Mouse (Mus musculus) limb, embryonic 11.5 days (tissue): ENCODE measurements around the gene Efcab6. TPM values are rescaled to one million over a fixed set of nuclear protein-coding genes. Genes with fewer than 3 reads are reported as not detected.

Experiments
- ATAC-seq: fragments of 200-750 bp; cut with Nextera tagmentation; 2 replicates; pipeline ENCODE4 v1.8.0; 2017; ENCODE audit warnings: low read depth; ENCODE audit not compliant: insufficient number of reproducible peaks, low FRiP score, low TSS enrichment
- DNase-seq: peaks from one replicate; pipeline ENCODE4 v3.0.0-alpha.2; 2015; ENCODE audit warnings: low spot score
- H3K27ac ChIP-seq: fragments of 300-500 bp; sonication (generic); replicated peaks from 2 replicates; pipeline ENCODE4 v1.5.1; 2014; ENCODE audit warnings: low read depth, mild to moderate bottlenecking, low read length
- H3K27me3 ChIP-seq: fragments of 300-500 bp; sonication (generic); 2 replicates; pipeline ENCODE4 v1.6.1; 2014; ENCODE audit warnings: mild to moderate bottlenecking, low read length, mixed read lengths; ENCODE audit not compliant: control insufficient read depth, insufficient read depth
- H3K36me3 ChIP-seq: fragments of 300-500 bp; sonication (generic); 2 replicates; pipeline ENCODE4 v1.6.1; 2014; ENCODE audit warnings: mild to moderate bottlenecking, low read length, moderate library complexity, mixed read lengths; ENCODE audit not compliant: control insufficient read depth, insufficient read depth
- H3K4me1 ChIP-seq: fragments of 300-500 bp; sonication (generic); 2 replicates; pipeline ENCODE4 v1.6.1; 2014; ENCODE audit warnings: low read length, mixed read lengths; ENCODE audit not compliant: control insufficient read depth, insufficient read depth
- H3K4me2 ChIP-seq: fragments of 300-500 bp; sonication (generic); 2 replicates; pipeline ENCODE4 v1.6.1; 2014; ENCODE audit warnings: low read depth, mild to moderate bottlenecking, moderate library complexity; ENCODE audit not compliant: severe bottlenecking
- H3K4me3 ChIP-seq: fragments of 300-500 bp; sonication (generic); 2 replicates; pipeline ENCODE4 v1.5.1; 2014; ENCODE audit warnings: low read depth, low read length
- H3K9ac ChIP-seq: fragments of 300-500 bp; sonication (generic); 2 replicates; pipeline ENCODE4 v1.6.1; 2014; ENCODE audit warnings: mild to moderate bottlenecking, low read length
- H3K9me3 ChIP-seq: fragments of 300-500 bp; sonication (generic); 2 replicates; pipeline ENCODE4 v1.6.1; 2016; ENCODE audit warnings: low read length; ENCODE audit not compliant: control insufficient read depth
- WGBS: fragments of 180-500 bp; shearing (Covaris S2); extraction: QIAGEN DNeasy Blood & Tissue Kit; methylation state at CpG from one replicate; pipeline ENCODE4 v1.1.7; 2014; 5-methylcytosine and 5-hydroxymethylcytosine counted together
- polyA plus RNA-seq: library from polyadenylated mRNA; unstranded; fragments of >200 nt; fragmentation: Nextera tagmentation; extraction: Ambion mirVana; gene quantifications from 2 replicates; pipeline ENCODE4 v1.2.1, GENCODE M21; 2014

Gene Efcab6
- polyA plus RNA-seq, 1 experiment from 2014 or later: not detected

DNA sequence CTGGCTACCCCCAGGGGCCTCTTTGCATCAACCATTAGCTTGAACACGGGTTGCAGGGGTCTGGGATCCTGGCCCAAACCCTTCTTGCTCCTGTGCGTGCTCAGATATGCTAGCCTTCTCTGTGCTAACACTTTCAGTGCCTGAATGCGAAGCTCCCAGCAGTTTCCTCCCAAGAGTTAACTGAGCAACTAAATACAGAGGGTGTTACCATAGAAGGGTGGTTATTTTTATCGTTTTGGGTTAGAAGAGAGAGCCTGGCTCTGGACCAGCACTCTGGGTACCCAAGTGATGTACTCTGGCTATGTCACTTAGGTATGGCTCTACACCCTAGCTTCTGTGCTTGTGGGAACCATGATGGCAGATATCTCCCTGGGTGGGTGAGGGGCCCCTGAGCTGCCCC lies 217.7 kb downstream of the Efcab6 start:
- Histone ChIP-seq H3K4me3 (no peak overlapping the region), H3K27ac (no peak overlapping the region), H3K4me2 (no peak overlapping the region), H3K36me3 (no peaks in the 10 kb centered on the region), H3K4me1 (no peaks in the 10 kb centered on the region), H3K9ac (no peak overlapping the region), H3K27me3 (no peaks in the 10 kb centered on the region), H3K9me3 (no peaks in the 10 kb centered on the region)
- WGBS: 80% methylated on average over 4 of the region's 4 CpGs
- no peak for ATAC-seq
- DNase-seq: no peak

DNA sequence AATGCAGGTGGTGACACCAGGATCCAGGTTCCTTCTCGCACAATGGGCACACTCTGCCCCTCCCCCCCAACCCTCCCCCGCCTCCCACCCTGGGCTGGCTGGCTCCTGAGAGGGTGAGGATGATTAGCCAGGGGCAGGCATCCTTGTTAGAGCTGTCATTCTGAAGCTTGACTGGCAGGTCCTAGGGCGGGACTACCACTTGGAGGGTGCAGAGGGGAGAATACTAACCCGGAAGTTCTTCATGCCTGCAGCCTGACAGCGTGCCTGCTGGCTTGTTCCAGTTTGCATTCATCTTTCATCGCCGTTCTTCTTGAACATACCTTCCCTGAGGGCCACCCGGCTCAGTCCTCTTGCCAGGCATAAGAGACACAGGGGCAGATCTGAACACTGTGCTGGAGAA lies 218.6 kb downstream of the Efcab6 start:
- Histone ChIP-seq H3K27ac (no peak overlapping the region), H3K9ac (no peak overlapping the region), H3K4me3 (no peak overlapping the region), H3K4me1 (no peaks in the 10 kb centered on the region), H3K36me3 (no peaks in the 10 kb centered on the region), H3K9me3 (no peaks in the 10 kb centered on the region), H3K4me2 (no peak overlapping the region), H3K27me3 (no peaks in the 10 kb centered on the region)
- ATAC-seq: no peak
- no peak for DNase-seq
- 42% methylated on average over 8 of the region's 8 CpGs for WGBS

DNA sequence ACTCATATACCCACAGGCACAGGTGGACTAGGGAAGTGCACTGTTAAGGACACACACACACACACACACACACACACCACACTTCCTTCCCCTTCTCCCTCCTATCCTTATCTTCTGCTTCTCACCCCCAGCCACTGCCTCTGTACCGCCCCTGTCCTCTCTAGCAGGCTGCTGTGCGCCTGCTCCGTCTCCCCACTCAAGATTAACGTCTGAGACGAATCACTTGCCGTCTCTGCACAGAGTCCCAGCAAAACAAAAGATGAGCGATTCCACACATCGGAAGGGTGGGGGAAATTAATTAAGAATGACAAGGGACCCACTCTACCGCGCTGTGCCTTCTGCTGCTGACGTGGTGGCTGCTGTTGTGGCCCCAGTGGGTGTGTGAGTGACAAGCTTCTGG lies 219.4 kb downstream of the Efcab6 start:
- H3K4me1 ChIP-seq: no peaks in the 10 kb centered on the region
- DNase-seq (no peak), ATAC-seq (no peak)
- H3K27me3 ChIP-seq: no peaks in the 10 kb centered on the region
- H3K4me3 ChIP-seq: no peak overlapping the region
- no peak overlapping the region for H3K27ac ChIP-seq
- no peak overlapping the region for H3K4me2 ChIP-seq
- H3K36me3 ChIP-seq: no peaks in the 10 kb centered on the region
- no peaks in the 10 kb centered on the region for H3K9me3 ChIP-seq
- 80% methylated on average over 11 of the region's 11 CpGs for WGBS
- H3K9ac ChIP-seq: no peak overlapping the region

DNA sequence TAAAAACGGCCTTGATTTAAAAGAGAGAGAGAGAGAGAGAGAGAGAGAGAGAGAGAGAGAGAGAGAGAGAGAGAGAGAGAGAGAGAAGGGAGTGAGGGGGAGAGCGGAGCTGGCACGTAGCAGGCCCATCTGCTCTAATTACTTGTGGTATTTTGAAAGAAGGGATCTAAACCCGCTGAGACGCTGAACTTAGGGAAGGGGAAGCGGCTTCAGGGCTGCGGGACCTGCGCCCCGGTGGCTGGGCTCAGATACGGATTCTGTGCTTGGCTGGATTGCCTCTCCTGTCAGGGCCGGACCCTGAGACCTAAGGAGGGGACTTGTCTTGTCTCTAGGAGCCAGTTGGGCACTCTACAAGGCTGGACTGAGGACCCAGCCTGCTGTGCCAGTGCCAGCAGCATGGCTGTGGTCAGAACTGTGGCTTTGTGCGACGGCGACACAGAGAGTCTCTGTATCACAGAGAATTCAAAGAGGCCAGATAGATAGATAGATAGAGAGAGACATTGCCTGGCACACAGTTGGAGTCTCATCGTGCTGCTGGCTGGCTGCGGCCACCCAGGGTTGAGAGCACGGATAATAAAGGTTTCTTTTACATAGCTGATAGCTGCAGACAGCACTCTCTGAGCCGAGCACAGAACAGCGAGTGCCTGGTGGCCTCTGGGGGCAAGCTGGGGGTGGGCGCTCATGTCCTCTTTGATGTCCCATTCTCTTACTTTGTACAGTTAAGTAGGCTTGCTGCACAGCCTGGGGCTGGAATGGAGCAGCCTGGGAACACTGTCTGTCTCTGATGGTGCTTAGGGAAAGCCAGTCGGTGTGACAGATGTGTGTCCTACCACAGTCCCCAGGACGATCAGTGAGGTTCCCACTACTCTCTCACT lies 222.0 kb downstream of the Efcab6 start:
- Histone ChIP-seq H3K4me2 (no peak overlapping the region), H3K27me3 (no peaks in the 10 kb centered on the region), H3K9me3 (no peaks in the 10 kb centered on the region), H3K9ac (no peak overlapping the region), H3K27ac (no peak overlapping the region), H3K4me1 (no peaks in the 10 kb centered on the region), H3K4me3 (no peak overlapping the region), H3K36me3 (no peaks in the 10 kb centered on the region)
- ATAC-seq (no peak), DNase-seq (no peak)
- 48% methylated on average over 22 of the region's 22 CpGs for WGBS

GRCm38 (mm10) chr15:83842419-83842818 lies 222.8 kb downstream of the Efcab6 start:
- Histone ChIP-seq H3K4me2 (no peak overlapping the region), H3K36me3 (no peaks in the 10 kb centered on the region), H3K4me3 (no peak overlapping the region), H3K4me1 (no peaks in the 10 kb centered on the region), H3K27ac (no peak overlapping the region), H3K9ac (no peak overlapping the region), H3K9me3 (no peaks in the 10 kb centered on the region), H3K27me3 (no peaks in the 10 kb centered on the region)
- 83% methylated on average over 12 of the region's 12 CpGs for WGBS
- no peak for ATAC-seq
- DNase-seq: no peak

DNA sequence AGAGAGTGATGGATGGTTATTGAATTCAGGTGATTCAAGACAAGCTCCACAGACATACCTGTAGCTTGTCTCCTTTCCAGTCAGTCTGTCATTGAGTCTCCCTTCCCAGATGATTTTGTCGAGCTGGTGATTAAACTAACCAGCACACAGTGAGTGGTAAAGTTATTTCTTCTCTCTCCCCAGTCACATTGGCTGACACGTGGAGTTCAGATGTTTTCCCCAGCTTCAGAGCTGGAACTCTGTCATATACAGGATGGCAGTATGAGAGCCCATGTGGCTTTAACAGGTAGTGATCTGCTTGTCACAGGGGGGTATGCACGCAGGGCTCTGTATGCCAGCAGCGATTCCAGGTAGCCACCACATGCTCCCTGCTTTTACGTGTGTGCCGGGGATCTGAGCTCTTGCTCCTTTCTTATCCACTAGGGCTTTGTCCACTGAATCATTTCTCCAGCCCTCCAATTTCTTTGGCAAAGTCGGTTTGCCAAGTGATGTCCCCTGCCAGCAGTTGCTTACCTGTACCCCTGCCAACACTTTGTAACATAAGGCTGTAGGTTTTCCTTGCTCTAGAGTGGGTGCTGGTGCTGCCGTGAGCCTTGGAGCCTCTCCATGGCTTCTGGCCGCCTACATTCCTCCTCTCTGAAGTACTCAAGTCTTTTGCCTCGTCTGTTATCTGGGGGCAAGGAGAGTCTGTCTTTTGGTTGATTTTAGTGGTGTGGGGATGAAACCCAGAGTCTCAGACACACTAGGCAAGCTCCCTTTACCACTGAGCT lies 224.0 kb downstream of the Efcab6 start:
- Histone ChIP-seq H3K9ac (no peak overlapping the region), H3K4me3 (no peak overlapping the region), H3K27me3 (no peaks in the 10 kb centered on the region), H3K4me1 (no peaks in the 10 kb centered on the region), H3K36me3 (no peaks in the 10 kb centered on the region), H3K9me3 (no peaks in the 10 kb centered on the region), H3K4me2 (no peak overlapping the region), H3K27ac (no peak overlapping the region)
- 72% methylated on average over 10 of the region's 10 CpGs for WGBS
- no peak for DNase-seq
- no peak for ATAC-seq

DNA sequence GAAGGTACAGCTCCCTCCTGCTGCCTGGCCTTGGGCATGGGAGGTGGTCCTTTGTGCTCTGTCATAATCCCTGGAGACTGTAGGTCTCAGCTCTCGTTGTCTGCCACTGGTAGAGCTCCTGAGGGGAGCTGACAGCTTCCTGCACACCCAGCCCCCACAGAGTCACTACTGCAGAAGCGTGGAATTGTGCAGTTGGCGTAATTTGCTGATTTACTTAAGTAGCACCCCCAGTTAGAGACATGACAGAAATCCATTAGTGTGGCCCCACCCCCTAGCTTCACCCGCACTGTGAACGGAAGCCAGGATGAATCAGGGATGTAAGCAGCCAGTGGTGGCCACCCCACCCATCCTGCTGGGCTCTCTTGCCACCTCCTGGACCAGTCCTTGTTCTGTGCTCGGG lies 232.9 kb downstream of the Efcab6 start:
- WGBS: 65% methylated on average over 6 of the region's 6 CpGs
- DNase-seq (no peak), ATAC-seq (no peak)
- Histone ChIP-seq H3K4me3 (no peak overlapping the region), H3K4me2 (no peak overlapping the region), H3K36me3 (no peaks in the 10 kb centered on the region), H3K4me1 (no peaks in the 10 kb centered on the region), H3K9me3 (no peaks in the 10 kb centered on the region), H3K27ac (no peak overlapping the region), H3K27me3 (no peaks in the 10 kb centered on the region), H3K9ac (no peak overlapping the region)

GRCm38 (mm10) chr15:83829226-83829625 lies 236.0 kb downstream of the Efcab6 start:
- DNase-seq (no peak), ATAC-seq (no peak)
- H3K4me2 ChIP-seq: no peak overlapping the region
- H3K4me1 ChIP-seq: no peaks in the 10 kb centered on the region
- no peak overlapping the region for H3K9ac ChIP-seq
- H3K27me3 ChIP-seq: no peaks in the 10 kb centered on the region
- H3K4me3 ChIP-seq: no peak overlapping the region
- H3K9me3 ChIP-seq: no peaks in the 10 kb centered on the region
- no peaks in the 10 kb centered on the region for H3K36me3 ChIP-seq
- no peak overlapping the region for H3K27ac ChIP-seq
- WGBS: 49% methylated on average over 13 of the region's 13 CpGs
